Mouse (Mus musculus) 416B (cell line): ENCODE results near the gene Fbxl20.

Experiments
- DNase-seq: peaks from one replicate; pipeline ENCODE4 v3.0.0; 2011; ENCODE audit warnings: low read depth

Fbxl20 gene

GRCm38 (mm10) chr11:98149786-98150624, at the start of gene Fbxl20:
TSS of gene Fbxl20 (minus strand) at chr11:98150403.
- DNase-seq: peak; percentile 94

- DNase-seq: peak; percentile 98
Observed at GRCm38 (mm10) chr11:98192901-98193805, 43.0 kb upstream of the Fbxl20 start, which contains the start of gene Med1. TSS of gene Med1 (minus strand) at chr11:98193293.

- DNase-seq: no peak
Observed at GRCm38 (mm10) chr11:98190820-98191219, 40.6 kb upstream of the Fbxl20 start.

GRCm38 (mm10) chr11:98187640-98188395, 37.6 kb upstream of the Fbxl20 start:
- no peak for DNase-seq

- DNase-seq: peak; percentile 58
Observed at GRCm38 (mm10) chr11:98182149-98182548, 31.9 kb upstream of the Fbxl20 start.

GRCm38 (mm10) chr11:98168400-98168799, 18.2 kb upstream of the Fbxl20 start:
- DNase-seq: no peak

GRCm38 (mm10) chr11:98155094-98155493, 4.9 kb upstream of the Fbxl20 start:
- peak; percentile 23 for DNase-seq

- no peak for DNase-seq
Observed at GRCm38 (mm10) chr11:98150625-98151156, 488 bp upstream of the Fbxl20 start.

GRCm38 (mm10) chr11:98149304-98149750, 876 bp downstream of the Fbxl20 start:
- peak; percentile 86 for DNase-seq

GRCm38 (mm10) chr11:98148551-98149301, 1.5 kb downstream of the Fbxl20 start:
- peak; percentile 56 for DNase-seq

- no peak for DNase-seq
Observed at GRCm38 (mm10) chr11:98145856-98146255, 4.3 kb downstream of the Fbxl20 start.

- DNase-seq: peak; percentile 63
Observed at GRCm38 (mm10) chr11:98142545-98142944, 7.7 kb downstream of the Fbxl20 start.

- no peak for DNase-seq
Observed at GRCm38 (mm10) chr11:98138894-98139293, 11.3 kb downstream of the Fbxl20 start.

GRCm38 (mm10) chr11:98137836-98138235, 12.4 kb downstream of the Fbxl20 start:
- no peak for DNase-seq

GRCm38 (mm10) chr11:98134951-98135350, 15.3 kb downstream of the Fbxl20 start:
- DNase-seq: no peak

- DNase-seq: no peak
Observed at GRCm38 (mm10) chr11:98123424-98123823, 26.8 kb downstream of the Fbxl20 start.

GRCm38 (mm10) chr11:98114363-98114762, 35.8 kb downstream of the Fbxl20 start:
- DNase-seq: no peak

- DNase-seq: no peak
Observed at GRCm38 (mm10) chr11:98113504-98113903, 36.7 kb downstream of the Fbxl20 start.

GRCm38 (mm10) chr11:98109706-98110105, 40.5 kb downstream of the Fbxl20 start:
- DNase-seq: no peak

- no peak for DNase-seq
Observed at GRCm38 (mm10) chr11:98101332-98101731, 48.9 kb downstream of the Fbxl20 start.

GRCm38 (mm10) chr11:98090583-98090982, 59.6 kb downstream of the Fbxl20 start:
- no peak for DNase-seq
